Mouse (Mus musculus): ENCODE data around the gene Olfr195. TPM values are rescaled to one million over a fixed set of nuclear protein-coding genes. Genes with fewer than 3 reads are reported as not detected.
"Not testable (repeated sequence)": the region's sequence is repeated elsewhere in the genome, so short reads cannot be mapped to it uniquely, and the experiment has no call there.

The Olfr195 gene
- polyA plus RNA-seq (2014; fragmentation: Nextera tagmentation; extraction: Ambion mirVana), result not detected in 2 replicates

GRCm38 (mm10) chr16:59146746-59147145 is at the start of gene Olfr195:
Gene Olfr195 (plus strand): TSS chr16:59147046.
- Histone ChIP-seq H3K9ac (ENCODE audit: low read length) (no peak within 1 kb of the TSS), H3K4me3 (ENCODE audit: control insufficient read depth in 1 of 2, insufficient read depth in 1 of 2, low read depth in 1 of 2, low read length in 2 of 2) (no peak within 1 kb of the TSS), H3K4me2 (ENCODE audit: low read length) (no peak within 1 kb of the TSS), H3K27me3 (ENCODE audit: control insufficient read depth, insufficient read depth, low read length) (no peaks in the 10 kb centered on the region), H3K9me3 (ENCODE audit: control insufficient read depth, low read length) (no peaks in the 10 kb centered on the region), H3K27ac (replicated peaks in 1 of 2; ENCODE audit: control insufficient read depth in 1 of 2, insufficient read depth in 1 of 2, low read depth in 2 of 2, low read length in 2 of 2) (no peak within 1 kb of the TSS), H3K4me1 (ENCODE audit: control insufficient read depth in 2 of 2, insufficient read depth in 2 of 2, low read length in 2 of 2) (no peaks in the 10 kb centered on the region), H3K36me3 (ENCODE audit: control insufficient read depth, insufficient read depth, low read length) (no peaks in the 10 kb centered on the region)
- WGBS, result 87% methylated on average over 1 of the region's 1 CpGs
- no peak for ATAC-seq (ENCODE audit: insufficient number of reproducible peaks, insufficient read depth, low FRiP score, low read depth)

GRCm38 (mm10) chr16:59105312-59105711 is 41.5 kb upstream of the Olfr195 start:
- Histone ChIP-seq H3K27ac (replicated peaks in 1 of 2; ENCODE audit: control insufficient read depth in 1 of 2, insufficient read depth in 1 of 2, low read depth in 2 of 2, low read length in 2 of 2) (no peak overlapping the region), H3K4me1 (ENCODE audit: control insufficient read depth in 2 of 2, insufficient read depth in 2 of 2, low read length in 2 of 2) (no peaks in the 10 kb centered on the region), H3K4me3 (ENCODE audit: control insufficient read depth in 1 of 2, insufficient read depth in 1 of 2, low read depth in 1 of 2, low read length in 2 of 2) (no peak overlapping the region), H3K27me3 (ENCODE audit: control insufficient read depth, insufficient read depth, low read length) (no peaks in the 10 kb centered on the region), H3K36me3 (ENCODE audit: control insufficient read depth, insufficient read depth, low read length) (no peaks in the 10 kb centered on the region), H3K4me2 (ENCODE audit: low read length) (no peak overlapping the region), H3K9me3 (ENCODE audit: control insufficient read depth, low read length) (no peaks in the 10 kb centered on the region), H3K9ac (ENCODE audit: low read length) (no peak overlapping the region)
- no peak for ATAC-seq (ENCODE audit: insufficient number of reproducible peaks, insufficient read depth, low FRiP score, low read depth)
- WGBS, result 65% methylated on average over 2 of the region's 2 CpGs

- H3K9me3 ChIP-seq (ENCODE audit: control insufficient read depth, low read length); H3K4me1 ChIP-seq (ENCODE audit: control insufficient read depth in 2 of 2, insufficient read depth in 2 of 2, low read length in 2 of 2); H3K4me2 ChIP-seq (ENCODE audit: low read length); H3K27ac ChIP-seq (replicated peaks in 1 of 2; ENCODE audit: control insufficient read depth in 1 of 2, insufficient read depth in 1 of 2, low read depth in 2 of 2, low read length in 2 of 2); H3K27me3 ChIP-seq (ENCODE audit: control insufficient read depth, insufficient read depth, low read length); ATAC-seq (ENCODE audit: insufficient number of reproducible peaks, insufficient read depth, low FRiP score, low read depth); H3K4me3 ChIP-seq (ENCODE audit: control insufficient read depth in 1 of 2, insufficient read depth in 1 of 2, low read depth in 1 of 2, low read length in 2 of 2); H3K9ac ChIP-seq (ENCODE audit: low read length); H3K36me3 ChIP-seq (ENCODE audit: control insufficient read depth, insufficient read depth, low read length): not testable (repeated sequence)
- WGBS, result 41% methylated on average over 5 of the region's 5 CpGs
Observed at GRCm38 (mm10) chr16:59108522-59108921, 38.3 kb upstream of the Olfr195 start.

GRCm38 (mm10) chr16:59111781-59112180 is 35.1 kb upstream of the Olfr195 start, which contains the start of gene Olfr193:
Gene Olfr193 (minus strand): TSS chr16:59111881.
- H3K4me2 ChIP-seq (ENCODE audit: low read length), result no peak within 1 kb of the TSS
- H3K9ac ChIP-seq (ENCODE audit: low read length), result no peak within 1 kb of the TSS
- no peak within 1 kb of the TSS for H3K27ac ChIP-seq (replicated peaks in 1 of 2; ENCODE audit: control insufficient read depth in 1 of 2, insufficient read depth in 1 of 2, low read depth in 2 of 2, low read length in 2 of 2)
- no peak for ATAC-seq (ENCODE audit: insufficient number of reproducible peaks, insufficient read depth, low FRiP score, low read depth)
- H3K27me3 ChIP-seq (ENCODE audit: control insufficient read depth, insufficient read depth, low read length), result no peaks in the 10 kb centered on the region
- 82% methylated on average over 1 of the region's 1 CpGs for WGBS
- H3K4me3 ChIP-seq (ENCODE audit: control insufficient read depth in 1 of 2, insufficient read depth in 1 of 2, low read depth in 1 of 2, low read length in 2 of 2), result no peak within 1 kb of the TSS
- H3K9me3 ChIP-seq (ENCODE audit: control insufficient read depth, low read length), result 0 out of 2 replicates have a peak, but pooled peaks cover under 1% of the 10 kb centered on the region
- H3K36me3 ChIP-seq (ENCODE audit: control insufficient read depth, insufficient read depth, low read length), result no peaks in the 10 kb centered on the region
- no peaks in the 10 kb centered on the region for H3K4me1 ChIP-seq (ENCODE audit: control insufficient read depth in 2 of 2, insufficient read depth in 2 of 2, low read length in 2 of 2)

GRCm38 (mm10) chr16:59120969-59121368 is 25.9 kb upstream of the Olfr195 start, which contains the start of gene Olfr194:
Gene Olfr194 (minus strand): TSS chr16:59121069.
- ATAC-seq (ENCODE audit: insufficient number of reproducible peaks, insufficient read depth, low FRiP score, low read depth), result no peak
- Histone ChIP-seq H3K27me3 (ENCODE audit: control insufficient read depth, insufficient read depth, low read length) (no peaks in the 10 kb centered on the region), H3K9ac (ENCODE audit: low read length) (no peak within 1 kb of the TSS), H3K36me3 (ENCODE audit: control insufficient read depth, insufficient read depth, low read length) (no peaks in the 10 kb centered on the region), H3K9me3 (ENCODE audit: control insufficient read depth, low read length) (0 out of 2 replicates have a peak, but pooled peaks cover 4% of the 10 kb centered on the region), H3K27ac (replicated peaks in 1 of 2; ENCODE audit: control insufficient read depth in 1 of 2, insufficient read depth in 1 of 2, low read depth in 2 of 2, low read length in 2 of 2) (no peak within 1 kb of the TSS), H3K4me2 (ENCODE audit: low read length) (no peak within 1 kb of the TSS), H3K4me1 (ENCODE audit: control insufficient read depth in 2 of 2, insufficient read depth in 2 of 2, low read length in 2 of 2) (no peaks in the 10 kb centered on the region), H3K4me3 (ENCODE audit: control insufficient read depth in 1 of 2, insufficient read depth in 1 of 2, low read depth in 1 of 2, low read length in 2 of 2) (no peak within 1 kb of the TSS)

- Histone ChIP-seq H3K9me3 (ENCODE audit: control insufficient read depth, low read length) (no peaks in the 10 kb centered on the region), H3K27ac (replicated peaks in 1 of 2; ENCODE audit: control insufficient read depth in 1 of 2, insufficient read depth in 1 of 2, low read depth in 2 of 2, low read length in 2 of 2) (no peak overlapping the region), H3K36me3 (ENCODE audit: control insufficient read depth, insufficient read depth, low read length) (no peaks in the 10 kb centered on the region), H3K27me3 (ENCODE audit: control insufficient read depth, insufficient read depth, low read length) (no peaks in the 10 kb centered on the region), H3K4me1 (ENCODE audit: control insufficient read depth in 2 of 2, insufficient read depth in 2 of 2, low read length in 2 of 2) (no peaks in the 10 kb centered on the region), H3K4me2 (ENCODE audit: low read length) (no peak overlapping the region), H3K9ac (ENCODE audit: low read length) (no peak overlapping the region), H3K4me3 (ENCODE audit: control insufficient read depth in 1 of 2, insufficient read depth in 1 of 2, low read depth in 1 of 2, low read length in 2 of 2) (no peak overlapping the region)
- no peak for ATAC-seq (ENCODE audit: insufficient number of reproducible peaks, insufficient read depth, low FRiP score, low read depth)
- WGBS, result 81% methylated on average over 1 of the region's 1 CpGs
Observed at GRCm38 (mm10) chr16:59130740-59131139, 16.1 kb upstream of the Olfr195 start.

- Histone ChIP-seq H3K27me3 (ENCODE audit: control insufficient read depth, insufficient read depth, low read length) (no peaks in the 10 kb centered on the region), H3K9ac (ENCODE audit: low read length) (no peak overlapping the region), H3K36me3 (ENCODE audit: control insufficient read depth, insufficient read depth, low read length) (no peaks in the 10 kb centered on the region), H3K4me1 (ENCODE audit: control insufficient read depth in 2 of 2, insufficient read depth in 2 of 2, low read length in 2 of 2) (no peaks in the 10 kb centered on the region), H3K4me2 (ENCODE audit: low read length) (no peak overlapping the region), H3K27ac (replicated peaks in 1 of 2; ENCODE audit: control insufficient read depth in 1 of 2, insufficient read depth in 1 of 2, low read depth in 2 of 2, low read length in 2 of 2) (no peak overlapping the region), H3K9me3 (ENCODE audit: control insufficient read depth, low read length) (no peaks in the 10 kb centered on the region), H3K4me3 (ENCODE audit: control insufficient read depth in 1 of 2, insufficient read depth in 1 of 2, low read depth in 1 of 2, low read length in 2 of 2) (no peak overlapping the region)
- ATAC-seq (ENCODE audit: insufficient number of reproducible peaks, insufficient read depth, low FRiP score, low read depth), result no peak
Observed at GRCm38 (mm10) chr16:59141105-59141504, 5.7 kb upstream of the Olfr195 start.

GRCm38 (mm10) chr16:59151996-59152395 is 5.2 kb downstream of the Olfr195 start:
- H3K9ac ChIP-seq (ENCODE audit: low read length), result no peak overlapping the region
- ATAC-seq (ENCODE audit: insufficient number of reproducible peaks, insufficient read depth, low FRiP score, low read depth), result no peak
- no peaks in the 10 kb centered on the region for H3K9me3 ChIP-seq (ENCODE audit: control insufficient read depth, low read length)
- H3K36me3 ChIP-seq (ENCODE audit: control insufficient read depth, insufficient read depth, low read length), result no peaks in the 10 kb centered on the region
- H3K4me1 ChIP-seq (ENCODE audit: control insufficient read depth in 2 of 2, insufficient read depth in 2 of 2, low read length in 2 of 2), result no peaks in the 10 kb centered on the region
- WGBS, result 93% methylated on average over 2 of the region's 2 CpGs
- no peak overlapping the region for H3K4me3 ChIP-seq (ENCODE audit: control insufficient read depth in 1 of 2, insufficient read depth in 1 of 2, low read depth in 1 of 2, low read length in 2 of 2)
- H3K4me2 ChIP-seq (ENCODE audit: low read length), result no peak overlapping the region
- H3K27ac ChIP-seq (replicated peaks in 1 of 2; ENCODE audit: control insufficient read depth in 1 of 2, insufficient read depth in 1 of 2, low read depth in 2 of 2, low read length in 2 of 2), result no peak overlapping the region
- no peaks in the 10 kb centered on the region for H3K27me3 ChIP-seq (ENCODE audit: control insufficient read depth, insufficient read depth, low read length)

Measured in heart, embryonic 14.5 days (tissue).